ENCODE assay signal across 7 mouse cellular contexts in the genomic region with DNA sequence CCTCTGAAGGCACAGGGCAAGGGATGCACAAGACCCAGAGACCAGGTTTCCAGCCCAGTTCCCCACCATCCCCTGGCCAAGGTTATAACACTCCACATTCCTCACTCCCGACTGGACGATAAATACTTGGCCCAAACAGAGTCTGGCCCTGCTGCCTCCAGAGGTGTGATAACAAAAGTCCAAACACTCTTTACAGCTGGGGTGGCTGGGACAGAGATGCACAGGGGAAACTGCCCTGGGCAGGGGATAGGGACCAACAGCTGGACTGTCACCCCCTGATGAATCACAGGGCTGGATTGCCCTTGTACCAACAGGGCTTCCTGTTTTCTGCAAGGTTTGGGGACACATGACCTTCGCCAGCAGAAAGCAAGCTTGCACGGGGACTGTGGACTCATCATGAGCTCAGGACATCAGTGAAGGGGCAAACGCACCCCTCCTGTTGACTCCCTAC.
DNase-seq lines count a peak whose midpoint lies in the region; ATAC-seq and TF ChIP-seq lines count a peak whose summit lies in the region.

No protein-coding gene starts in this region.

- peak; percentile 72 for TF ChIP-seq EP300 in heart, postnatal 0 days (IDR thresholded peaks at IDR 0.05; ENCODE audit: low read depth)

- peak overlapping the region; percentile 36 for H3K4me3 ChIP-seq in heart, postnatal 0 days (ENCODE audit: low read depth, low read length)
- H3K4me3 ChIP-seq in lung, embryonic 16.5 days (ENCODE audit: low read length) = no peak overlapping the region
- H3K4me3 ChIP-seq in forebrain, embryonic 11.5 days (ENCODE audit: low read depth, low read length) = no peak overlapping the region

- peak overlapping the region; percentile 59 for H3K4me2 ChIP-seq in heart, postnatal 0 days (ENCODE audit: low read depth, low read length)
- 0 out of 2 replicates have a peak overlapping the region, but pooled peaks have one; percentile 4 for H3K4me2 ChIP-seq in lung, embryonic 16.5 days (ENCODE audit: low read depth, low read length)
- H3K4me2 ChIP-seq in forebrain, embryonic 11.5 days (ENCODE audit: low read depth, low read length, severe bottlenecking) = no peak overlapping the region

- peak overlapping the region; percentile 96 for H3K27ac ChIP-seq in heart, postnatal 0 days (ENCODE audit: low read depth)
- H3K27ac ChIP-seq in lung, embryonic 16.5 days (ENCODE audit: low read length) = peak overlapping the region; percentile 88
- H3K27ac ChIP-seq in forebrain, embryonic 11.5 days (ENCODE audit: low read depth, low read length) = no peak overlapping the region

- 25% methylated on average over 5 of the region's 5 CpGs for WGBS in heart, postnatal 0 days
- 26% methylated on average over 5 of the region's 5 CpGs for WGBS in lung, embryonic 16.5 days
- 71% methylated on average over 5 of the region's 5 CpGs for WGBS in forebrain, embryonic 11.5 days

- TF ChIP-seq CTCF in heart, postnatal 0 days (IDR thresholded peaks at IDR 0.05; ENCODE audit: low read depth) = no peak

- peak overlapping the region; percentile 35 for H3K9ac ChIP-seq in heart, postnatal 0 days (replicated peaks; ENCODE audit: low read depth, low read length)
- H3K9ac ChIP-seq in lung, embryonic 16.5 days (ENCODE audit: low read length) = peak overlapping the region; percentile 25; the same call in 1 of the 2 replicates
- H3K9ac ChIP-seq in forebrain, embryonic 11.5 days (ENCODE audit: low read length) = no peak overlapping the region

- peak; percentile 43 for ATAC-seq in heart, postnatal 0 days (ENCODE audit: insufficient read depth, low read depth)
- ATAC-seq in lung, embryonic 16.5 days (ENCODE audit: low read depth) = peak; percentile 71
- no peak for ATAC-seq in frontal cortex, adult (ENCODE audit: low TSS enrichment)
- no peak for ATAC-seq in forebrain, embryonic 11.5 days (replicated peaks; ENCODE audit: low FRiP score)

- peaks cover 43% of the 10 kb centered on the region for H3K36me3 ChIP-seq in heart, postnatal 0 days (replicated peaks; ENCODE audit: control insufficient read depth, insufficient read depth, low read length)
- peaks cover 12% of the 10 kb centered on the region; the same call in 1 of the 2 replicates for H3K36me3 ChIP-seq in lung, embryonic 16.5 days (ENCODE audit: control insufficient read depth, insufficient read depth, low read length)
- H3K36me3 ChIP-seq in forebrain, embryonic 11.5 days (ENCODE audit: control insufficient read depth, insufficient read depth, low read length) = no peaks in the 10 kb centered on the region

- H3K4me1 ChIP-seq in heart, postnatal 0 days (ENCODE audit: control insufficient read depth, insufficient read depth) = peaks cover 74% of the 10 kb centered on the region
- H3K4me1 ChIP-seq in lung, embryonic 16.5 days (replicated peaks; ENCODE audit: control insufficient read depth, insufficient read depth, low read length) = peaks cover 80% of the 10 kb centered on the region
- peaks cover 7% of the 10 kb centered on the region for H3K4me1 ChIP-seq in forebrain, embryonic 11.5 days (replicated peaks; ENCODE audit: control insufficient read depth, insufficient read depth, low read length)

- H3K27me3 ChIP-seq in heart, postnatal 0 days (ENCODE audit: control insufficient read depth, insufficient read depth, low read length) = no peaks in the 10 kb centered on the region
- no peaks in the 10 kb centered on the region for H3K27me3 ChIP-seq in lung, embryonic 16.5 days (ENCODE audit: control insufficient read depth, insufficient read depth, low read depth, low read length)
- no peaks in the 10 kb centered on the region for H3K27me3 ChIP-seq in forebrain, embryonic 11.5 days (ENCODE audit: control insufficient read depth, insufficient read depth, low read length)

- H3K9me3 ChIP-seq in heart, postnatal 0 days (replicated peaks; ENCODE audit: control insufficient read depth, low read length) = no peaks in the 10 kb centered on the region
- no peaks in the 10 kb centered on the region for H3K9me3 ChIP-seq in lung, embryonic 16.5 days (ENCODE audit: control insufficient read depth, low read length)
- H3K9me3 ChIP-seq in forebrain, embryonic 11.5 days (ENCODE audit: control insufficient read depth, low read length) = no peaks in the 10 kb centered on the region

- peak; percentile 87 for DNase-seq in adrenal gland, adult 2 months
- peak; percentile 74 for DNase-seq in adrenal gland, postnatal 14 days
- DNase-seq in heart, postnatal 0 days (ENCODE audit: low spot score) = peak; percentile 64
- no peak for DNase-seq in forebrain, embryonic 11.5 days (ENCODE audit: low spot score)
- DNase-seq in urinary bladder, adult 18-20 months (ENCODE audit: low spot score in 2 of 2) = no peak

Comparison
In these comparisons a context has a peak if more than half of its experiments do, and no peak if none do; other contexts are left out.
1. DNase-seq: peak in adrenal gland, adult 2 months (single experiment), adrenal gland, postnatal 14 days (single experiment) and heart, postnatal 0 days (single experiment); none in forebrain, embryonic 11.5 days (single experiment) and urinary bladder, adult 18-20 months (0 of 2).
2. ATAC-seq: peak in heart, postnatal 0 days (single experiment) and lung, embryonic 16.5 days (single experiment); none in frontal cortex, adult (single experiment) and forebrain, embryonic 11.5 days (single experiment).